Mouse (Mus musculus) intestine, embryonic 14.5 days (tissue): ENCODE data around the gene Zbtb7b. TPM values are rescaled to one million over a fixed set of nuclear protein-coding genes. Genes with fewer than 3 reads are reported as not detected.
A peak's percentile ranks its signal among the peaks of the same experiment; 100 is the strongest.

Experiments
- ATAC-seq: fragments of 200-750 bp; cut with Nextera tagmentation; replicated peaks from 2 replicates; pipeline ENCODE4 v1.8.0; 2017; ENCODE audit warnings: low read depth, moderate number of reproducible peaks, moderate TSS enrichment, moderate library complexity; ENCODE audit not compliant: low FRiP score, low TSS enrichment
- DNase-seq: peaks from one replicate; pipeline ENCODE4 v3.0.0-alpha.2; 2018; ENCODE audit warnings: low spot score
- H3K27ac ChIP-seq: fragments of 300-500 bp; sonication (generic); 2 replicates; pipeline ENCODE4 v1.5.1; 2014; ENCODE audit warnings: low read depth, mild to moderate bottlenecking, control low read depth
- H3K27me3 ChIP-seq: fragments of 300-500 bp; sonication (generic); replicated peaks from 2 replicates; pipeline ENCODE4 v1.6.1; 2014; ENCODE audit warnings: low read length, control low read depth; ENCODE audit not compliant: control insufficient read depth, insufficient read depth
- H3K36me3 ChIP-seq: fragments of 300-500 bp; sonication (generic); 2 replicates; pipeline ENCODE4 v1.6.1; 2014; ENCODE audit warnings: low read length, control low read depth; ENCODE audit not compliant: control insufficient read depth, insufficient read depth
- H3K4me1 ChIP-seq: fragments of 300-500 bp; sonication (generic); replicated peaks from 2 replicates; pipeline ENCODE4 v1.6.1; 2014; ENCODE audit warnings: low read length, control low read depth, mixed read lengths; ENCODE audit not compliant: control insufficient read depth, insufficient read depth
- H3K4me2 ChIP-seq: fragments of 300-500 bp; sonication (generic); 2 replicates; pipeline ENCODE4 v1.6.1; 2014; ENCODE audit warnings: low read length
- H3K4me3 ChIP-seq: fragments of 300-500 bp; sonication (generic); 2 replicates; pipeline ENCODE4 v1.5.1; 2014; ENCODE audit warnings: low read depth, low read length, control low read depth, mixed read lengths
- H3K9ac ChIP-seq: fragments of 300-500 bp; sonication (generic); 2 replicates; pipeline ENCODE4 v1.6.1; 2014; ENCODE audit warnings: mild to moderate bottlenecking, low read length
- H3K9me3 ChIP-seq: fragments of 300-500 bp; sonication (generic); 2 replicates; pipeline ENCODE4 v1.6.1; 2016; ENCODE audit warnings: low read length, control low read depth; ENCODE audit not compliant: control insufficient read depth
- WGBS: fragments of 180-500 bp; shearing (Covaris S2); extraction: QIAGEN DNeasy Blood & Tissue Kit; methylation state at CpG from one replicate; pipeline ENCODE4 v1.1.7; 2014; 5-methylcytosine and 5-hydroxymethylcytosine counted together
- polyA plus RNA-seq: library from polyadenylated mRNA; unstranded; fragments of >200 nt; fragmentation: Nextera tagmentation; extraction: Ambion mirVana; gene quantifications from 2 replicates; pipeline ENCODE4 v1.2.1, GENCODE M21; 2014

Zbtb7b gene
- polyA plus RNA-seq, 1 experiment from 2014 or later, result 4.7 TPM

GRCm38 (mm10) chr3:89421002-89421774, 26.6 kb upstream of the Zbtb7b start:
- Histone ChIP-seq H3K4me2 (peak overlapping the region; percentile 98), H3K4me1 (peaks cover 44% of the 10 kb centered on the region), H3K27ac (peak overlapping the region; percentile 98), H3K27me3 (no peaks in the 10 kb centered on the region), H3K36me3 (peaks cover 22% of the 10 kb centered on the region), H3K9ac (peak overlapping the region; percentile 61), H3K9me3 (no peaks in the 10 kb centered on the region), H3K4me3 (peak overlapping the region; percentile 53)
- DNase-seq (peak; percentile 76), ATAC-seq (peak; percentile 62)
- WGBS, result under 1% methylated on average over 11 of the region's 11 CpGs

GRCm38 (mm10) chr3:89420421-89420820, 25.8 kb upstream of the Zbtb7b start:
- ATAC-seq (no peak), DNase-seq (no peak)
- H3K36me3 ChIP-seq, result peaks cover 24% of the 10 kb centered on the region
- H3K4me1 ChIP-seq, result peaks cover 44% of the 10 kb centered on the region
- H3K9me3 ChIP-seq, result no peaks in the 10 kb centered on the region
- no peaks in the 10 kb centered on the region for H3K27me3 ChIP-seq
- H3K9ac ChIP-seq, result no peak overlapping the region
- no peak overlapping the region for H3K4me3 ChIP-seq
- peak overlapping the region; percentile 98 for H3K27ac ChIP-seq
- H3K4me2 ChIP-seq, result peak overlapping the region; percentile 98
- 49% methylated on average over 2 of the region's 2 CpGs for WGBS

DNA sequence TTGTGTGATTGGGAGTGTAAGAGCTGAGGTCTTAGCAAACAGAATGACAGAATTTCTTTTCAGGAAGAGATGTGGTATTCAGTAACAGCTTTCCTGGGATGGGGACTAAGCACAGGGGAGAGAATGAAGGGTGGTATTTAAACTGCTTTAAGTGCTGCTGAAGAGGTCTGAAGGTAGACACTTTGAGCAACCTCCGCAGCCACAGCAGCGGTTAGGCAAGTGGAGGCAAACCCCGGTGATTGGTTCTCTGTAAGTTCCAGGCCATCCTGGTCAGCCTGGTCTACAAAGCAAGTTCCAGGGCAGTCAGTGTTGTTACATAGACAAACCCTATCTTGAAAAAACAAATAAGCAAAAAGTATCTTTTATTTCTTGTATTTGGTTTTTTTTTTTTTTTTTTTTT, 25.4 kb upstream of the Zbtb7b start:
- no peak for DNase-seq
- Histone ChIP-seq H3K9ac (peak overlapping the region; percentile 65), H3K4me3 (peak overlapping the region; percentile 84), H3K4me2 (peak overlapping the region; percentile 98), H3K9me3 (no peaks in the 10 kb centered on the region), H3K27me3 (no peaks in the 10 kb centered on the region), H3K4me1 (peaks cover 44% of the 10 kb centered on the region), H3K36me3 (peaks cover 27% of the 10 kb centered on the region), H3K27ac (peak overlapping the region; percentile 98)
- 23% methylated on average over 3 of the region's 3 CpGs for WGBS
- ATAC-seq, result no peak

GRCm38 (mm10) chr3:89419571-89419970, 25.0 kb upstream of the Zbtb7b start:
- H3K4me2 ChIP-seq, result peak overlapping the region; percentile 98
- no peaks in the 10 kb centered on the region for H3K27me3 ChIP-seq
- ATAC-seq (no peak), DNase-seq (no peak)
- H3K36me3 ChIP-seq, result peaks cover 27% of the 10 kb centered on the region
- H3K9ac ChIP-seq, result peak overlapping the region; percentile 65
- peaks cover 41% of the 10 kb centered on the region for H3K4me1 ChIP-seq
- no peaks in the 10 kb centered on the region for H3K9me3 ChIP-seq
- H3K27ac ChIP-seq, result peak overlapping the region; percentile 98
- WGBS, result 2% methylated on average over 9 of the region's 9 CpGs
- H3K4me3 ChIP-seq, result peak overlapping the region; percentile 84

GRCm38 (mm10) chr3:89418861-89419250, 24.3 kb upstream of the Zbtb7b start:
- no peaks in the 10 kb centered on the region for H3K27me3 ChIP-seq
- H3K27ac ChIP-seq, result peak overlapping the region; percentile 98
- H3K4me3 ChIP-seq, result peak overlapping the region; percentile 84
- H3K36me3 ChIP-seq, result peaks cover 28% of the 10 kb centered on the region
- DNase-seq, result no peak
- peak; percentile 40; the same call in 1 of the 2 replicates for ATAC-seq
- 0% methylated on average over 16 of the region's 16 CpGs for WGBS
- H3K4me1 ChIP-seq, result peaks cover 34% of the 10 kb centered on the region
- H3K9ac ChIP-seq, result peak overlapping the region; percentile 65
- H3K9me3 ChIP-seq, result no peaks in the 10 kb centered on the region
- peak overlapping the region; percentile 98 for H3K4me2 ChIP-seq

GRCm38 (mm10) chr3:89418170-89418860, 23.7 kb upstream of the Zbtb7b start, which contains the start of the genes Cks1b and Shc1:
Cks1b (minus strand) TSS chr3:89418383.
Shc1 (plus strand) TSS chr3:89418443.
- peak; percentile 95 for DNase-seq
- peak within 1 kb of the TSS; percentile 84 for H3K4me3 ChIP-seq
- under 1% methylated on average over 39 of the region's 39 CpGs for WGBS

DNA sequence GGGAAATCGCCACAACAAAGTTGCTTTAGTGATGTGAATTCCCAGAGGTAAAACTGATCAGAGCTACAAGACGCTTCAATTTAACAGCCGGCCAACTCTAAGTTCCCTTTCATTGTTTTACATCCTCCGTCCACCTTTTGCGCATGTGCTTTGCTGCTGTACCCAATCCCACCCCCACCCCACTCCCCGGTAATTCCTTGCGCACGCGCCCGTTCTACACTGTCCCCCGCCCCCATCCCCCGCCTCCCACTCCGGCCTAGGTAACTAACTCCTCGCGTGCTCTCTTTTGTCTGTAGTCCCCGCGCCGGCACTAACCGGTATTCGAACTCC, 23.2 kb upstream of the Zbtb7b start:
- H3K27ac ChIP-seq, result peak overlapping the region; percentile 98
- DNase-seq (peak; percentile 98), ATAC-seq (peak; percentile 47)
- peak overlapping the region; percentile 94 for H3K4me2 ChIP-seq
- under 1% methylated on average over 20 of the region's 20 CpGs for WGBS
- peak overlapping the region; percentile 60 for H3K9ac ChIP-seq
- H3K4me3 ChIP-seq, result peak overlapping the region; percentile 84
- no peaks in the 10 kb centered on the region for H3K9me3 ChIP-seq
- no peaks in the 10 kb centered on the region for H3K27me3 ChIP-seq
- H3K4me1 ChIP-seq, result peaks cover 24% of the 10 kb centered on the region
- H3K36me3 ChIP-seq, result peaks cover 32% of the 10 kb centered on the region

More at GRCm38 (mm10) chr3:89418170-89418860, 23.7 kb upstream of the Zbtb7b start, which contains the start of the genes Cks1b and Shc1:
- Histone ChIP-seq H3K27me3 (no peaks in the 10 kb centered on the region), H3K4me2 (peak within 1 kb of the TSS; percentile 98), H3K4me1 (peaks cover 29% of the 10 kb centered on the region), H3K9ac (peak within 1 kb of the TSS; percentile 65), H3K36me3 (peaks cover 29% of the 10 kb centered on the region), H3K9me3 (no peaks in the 10 kb centered on the region), H3K27ac (peak within 1 kb of the TSS; percentile 98)
- ATAC-seq, result peak; percentile 93

- H3K27ac ChIP-seq, result peak overlapping the region; percentile 98
- H3K4me1 ChIP-seq, result peaks cover 20% of the 10 kb centered on the region
- no peak for DNase-seq
- no peak for ATAC-seq
- H3K36me3 ChIP-seq, result peaks cover 32% of the 10 kb centered on the region
- H3K4me3 ChIP-seq, result peak overlapping the region; percentile 84
- H3K4me2 ChIP-seq, result peak overlapping the region; percentile 94
- H3K9ac ChIP-seq, result peak overlapping the region; percentile 60
- H3K9me3 ChIP-seq, result no peaks in the 10 kb centered on the region
- H3K27me3 ChIP-seq, result no peaks in the 10 kb centered on the region
- WGBS, result 16% methylated on average over 2 of the region's 2 CpGs
These were observed 22.6 kb upstream of the Zbtb7b start for GRCm38 (mm10) chr3:89417131-89417530.
